Mouse (Mus musculus) liver, postnatal 0 days (tissue): Measurements from ENCODE around the gene Klkb1.

Experiments
- CTCF ChIP-seq: sonication (generic); IDR thresholded peaks from 2 replicates; pipeline ENCODE4 v1.5.1; 2016; ENCODE audit warnings: antibody characterized with exemption, low read depth
- EP300 ChIP-seq: IDR thresholded peaks from 2 replicates; pipeline ENCODE4 v1.6.1; 2016; ENCODE audit warnings: antibody characterized with exemption, low read depth, mild to moderate bottlenecking

DNA sequence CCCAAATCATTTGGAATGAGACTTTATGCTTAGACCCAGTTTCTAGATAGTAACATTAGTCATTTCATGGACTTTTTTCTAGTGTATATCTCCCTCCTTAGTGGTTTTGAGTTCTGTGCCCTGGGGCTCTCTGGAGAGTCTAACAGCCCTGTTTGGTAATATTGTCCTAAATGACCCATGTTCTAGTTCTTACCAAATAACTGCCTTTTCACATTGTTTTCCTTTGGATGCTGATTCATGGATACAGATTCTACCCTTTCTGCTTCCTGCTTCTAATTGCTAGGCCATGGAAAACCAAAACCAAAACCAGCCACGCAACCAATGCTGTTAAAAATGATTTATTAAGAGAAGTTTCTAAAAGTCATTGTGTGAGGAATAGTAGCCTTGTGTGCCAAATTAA, 10.8 kb upstream of the Klkb1 start:
- TF ChIP-seq CTCF (no peak), EP300 (no peak)
